ENCODE assay signal across 9 mouse cellular contexts in genomic region chr11:12532288-12532687, GRCm38 (mm10).
DNase-seq lines count a peak whose midpoint lies in the region; ATAC-seq lines count a peak whose summit lies in the region.
"Had no signal": no experiment of that assay in that cellular context is flagged by ENCODE, and none has a peak within 500 bp of the region (broad histone marks: within the 10 kb centered on the region; RNA-seq: fewer than 3 reads in every experiment).

No protein-coding gene starts in this region.

- peaks cover 11% of the 10 kb centered on the region for H3K27me3 ChIP-seq in embryonic facial prominence, embryonic 13.5 days
- no peaks in the 10 kb centered on the region for H3K27me3 ChIP-seq in heart, embryonic 16.5 days (ENCODE audit: control insufficient read depth, insufficient read depth, low read length)
- H3K27me3 ChIP-seq in neural tube, embryonic 12.5 days (replicated peaks), result no peaks in the 10 kb centered on the region

- 9% methylated on average over 3 of the region's 3 CpGs for WGBS in embryonic facial prominence, embryonic 13.5 days
- WGBS in heart, embryonic 16.5 days, result 9% methylated on average over 3 of the region's 3 CpGs
- 8% methylated on average over 3 of the region's 3 CpGs for WGBS in neural tube, embryonic 12.5 days

- H3K9ac ChIP-seq in embryonic facial prominence, embryonic 13.5 days, result no peak overlapping the region
- H3K9ac ChIP-seq in heart, embryonic 16.5 days (ENCODE audit: low read length), result no peak overlapping the region
- no peak overlapping the region for H3K9ac ChIP-seq in neural tube, embryonic 12.5 days

- no peak overlapping the region for H3K27ac ChIP-seq in embryonic facial prominence, embryonic 13.5 days
- H3K27ac ChIP-seq in heart, embryonic 16.5 days (ENCODE audit: low read length), result no peak overlapping the region
- no peak overlapping the region for H3K27ac ChIP-seq in neural tube, embryonic 12.5 days
- H3K27ac ChIP-seq: macrophage had no signal

- H3K9me3 ChIP-seq in embryonic facial prominence, embryonic 13.5 days, result no peaks in the 10 kb centered on the region
- no peaks in the 10 kb centered on the region for H3K9me3 ChIP-seq in heart, embryonic 16.5 days (replicated peaks; ENCODE audit: control insufficient read depth, low read length)
- no peaks in the 10 kb centered on the region for H3K9me3 ChIP-seq in neural tube, embryonic 12.5 days

- H3K4me2 ChIP-seq in embryonic facial prominence, embryonic 13.5 days, result no peak overlapping the region
- H3K4me2 ChIP-seq in heart, embryonic 16.5 days (ENCODE audit: low read depth, low read length), result no peak overlapping the region
- H3K4me2 ChIP-seq in neural tube, embryonic 12.5 days (replicated peaks), result 0 out of 2 replicates have a peak overlapping the region, but pooled peaks have one; percentile 5

- peaks cover 3% of the 10 kb centered on the region; the same call in 1 of the 2 replicates for H3K4me1 ChIP-seq in embryonic facial prominence, embryonic 13.5 days
- no peaks in the 10 kb centered on the region for H3K4me1 ChIP-seq in heart, embryonic 16.5 days (ENCODE audit: control insufficient read depth, insufficient read depth, low read length)
- peaks cover 5% of the 10 kb centered on the region; the same call in 1 of the 2 replicates for H3K4me1 ChIP-seq in neural tube, embryonic 12.5 days

- no peak overlapping the region for H3K4me3 ChIP-seq in embryonic facial prominence, embryonic 13.5 days
- H3K4me3 ChIP-seq in heart, embryonic 16.5 days (ENCODE audit: low read length), result no peak overlapping the region
- H3K4me3 ChIP-seq in neural tube, embryonic 12.5 days, result no peak overlapping the region

- no peaks in the 10 kb centered on the region for H3K36me3 ChIP-seq in embryonic facial prominence, embryonic 13.5 days
- no peaks in the 10 kb centered on the region for H3K36me3 ChIP-seq in heart, embryonic 16.5 days (ENCODE audit: control insufficient read depth, insufficient read depth)
- no peaks in the 10 kb centered on the region for H3K36me3 ChIP-seq in neural tube, embryonic 12.5 days

- ATAC-seq in embryonic facial prominence, embryonic 13.5 days (ENCODE audit: insufficient number of reproducible peaks, insufficient read depth, low FRiP score, low TSS enrichment, low read depth), result peak; percentile 92
- peak; percentile 87 for ATAC-seq in heart, embryonic 16.5 days (replicated peaks; ENCODE audit: extremely low read depth, insufficient read depth, low FRiP score)
- ATAC-seq in neural tube, embryonic 12.5 days (ENCODE audit: low FRiP score, low read depth), result peak; percentile 95

- peak; percentile 18 for DNase-seq in adrenal gland, adult 2 months
- DNase-seq in adrenal gland, adult 18-20 months (ENCODE audit: low spot score in 2 of 2), result no peak
- DNase-seq in kidney, postnatal 14 days, result peak; percentile 81
- peak; percentile 16 for DNase-seq in liver
- DNase-seq in thymus, adult 18-20 months, result no peak

Comparison
In these comparisons a context has a peak if more than half of its experiments do, and no peak if none do; other contexts are left out.
1. DNase-seq: peak in adrenal gland, adult 2 months (single experiment), kidney, postnatal 14 days (single experiment) and liver (single experiment); none in adrenal gland, adult 18-20 months (0 of 2) and thymus, adult 18-20 months (0 of 2).
2. Peak in every context shown above with its lines, with median percentiles within 50 percentile points of each other: ATAC-seq.